Mouse (Mus musculus) kidney, embryonic 15.5 days (tissue): ENCODE results near the gene Galnt6. TPM values are rescaled to one million over a fixed set of nuclear protein-coding genes. Genes with fewer than 3 reads are reported as not detected.
A peak's percentile ranks its signal among the peaks of the same experiment; 100 is the strongest.

Experiments
- ATAC-seq: fragments of 200-750 bp; cut with Nextera tagmentation; replicated peaks from 2 replicates; pipeline ENCODE4 v1.8.0; 2017; ENCODE audit warnings: moderate TSS enrichment; ENCODE audit not compliant: low FRiP score
- H3K27ac ChIP-seq: fragments of 300-500 bp; sonication (generic); 2 replicates; pipeline ENCODE4 v1.5.1; 2015; ENCODE audit warnings: mild to moderate bottlenecking, inconsistent platforms
- H3K27me3 ChIP-seq: fragments of 300-500 bp; sonication (generic); 2 replicates; pipeline ENCODE4 v1.6.1; 2015; ENCODE audit warnings: inconsistent platforms
- H3K36me3 ChIP-seq: fragments of 300-500 bp; sonication (generic); 2 replicates; pipeline ENCODE4 v1.6.1; 2015; ENCODE audit warnings: inconsistent platforms
- H3K4me1 ChIP-seq: fragments of 300-500 bp; sonication (generic); 2 replicates; pipeline ENCODE4 v1.6.1; 2015; ENCODE audit warnings: inconsistent platforms
- H3K4me2 ChIP-seq: fragments of 300-500 bp; sonication (generic); 2 replicates; pipeline ENCODE4 v1.6.1; 2015; ENCODE audit warnings: moderate library complexity, mild to moderate bottlenecking, inconsistent platforms
- H3K4me3 ChIP-seq: fragments of 300-500 bp; sonication (generic); replicated peaks from 2 replicates; pipeline ENCODE4 v1.5.1; 2015; ENCODE audit warnings: mild to moderate bottlenecking, inconsistent platforms
- H3K9ac ChIP-seq: fragments of 300-500 bp; sonication (generic); 2 replicates; pipeline ENCODE4 v1.6.1; 2015; ENCODE audit warnings: mild to moderate bottlenecking, inconsistent platforms
- H3K9me3 ChIP-seq: fragments of 300-500 bp; sonication (generic); replicated peaks from 2 replicates; pipeline ENCODE4 v1.6.1; 2016; ENCODE audit warnings: inconsistent platforms
- WGBS: fragments of 180-500 bp; shearing (Covaris S2); methylation state at CpG from one replicate; pipeline ENCODE4 v1.1.7; 2015; ENCODE audit warnings: mixed read lengths; 5-methylcytosine and 5-hydroxymethylcytosine counted together
- polyA plus RNA-seq: library from polyadenylated mRNA; unstranded; fragments of >200 nt; fragmentation: Nextera tagmentation; extraction: Ambion mirVana; gene quantifications from 2 replicates; pipeline ENCODE4 v1.2.1, GENCODE M21; 2015

The Galnt6 gene
- polyA plus RNA-seq, 1 experiment from 2014 or later = 2.4 TPM

GRCm38 (mm10) chr15:100715399-100715993 lies 13.7 kb downstream of the Galnt6 start:
- WGBS = 75% methylated on average over 9 of the region's 9 CpGs
- no peak for ATAC-seq
- no peak overlapping the region for H3K4me2 ChIP-seq
- no peaks in the 10 kb centered on the region for H3K36me3 ChIP-seq
- no peak overlapping the region for H3K4me3 ChIP-seq
- no peak overlapping the region for H3K9ac ChIP-seq
- no peaks in the 10 kb centered on the region for H3K27me3 ChIP-seq
- H3K27ac ChIP-seq = no peak overlapping the region
- H3K4me1 ChIP-seq = peaks cover 15% of the 10 kb centered on the region
- H3K9me3 ChIP-seq = no peaks in the 10 kb centered on the region

DNA sequence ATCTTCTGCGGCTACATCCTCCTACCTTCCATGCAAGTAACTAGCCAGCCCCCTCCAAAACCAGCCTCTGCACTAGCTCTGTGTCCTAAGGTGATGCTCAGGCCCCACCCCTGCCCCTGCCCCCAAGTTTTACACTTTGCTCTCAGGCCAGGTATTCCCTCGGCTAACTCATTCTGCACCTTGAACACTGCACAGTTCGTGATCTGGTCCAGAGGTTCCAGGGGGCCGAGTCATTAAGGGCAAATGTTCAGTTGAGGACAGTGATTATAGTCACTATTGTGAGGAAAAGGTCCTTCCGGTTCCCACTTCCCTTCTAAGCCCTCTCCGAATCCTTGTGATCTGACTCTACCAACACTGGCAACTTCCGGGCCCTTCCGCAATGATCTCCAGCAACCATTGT lies 14.7 kb downstream of the Galnt6 start:
- no peaks in the 10 kb centered on the region for H3K36me3 ChIP-seq
- no peak for ATAC-seq
- H3K9me3 ChIP-seq = no peaks in the 10 kb centered on the region
- H3K4me2 ChIP-seq = no peak overlapping the region
- H3K27me3 ChIP-seq = no peaks in the 10 kb centered on the region
- no peak overlapping the region for H3K9ac ChIP-seq
- WGBS = 85% methylated on average over 8 of the region's 8 CpGs
- no peak overlapping the region for H3K4me3 ChIP-seq
- no peak overlapping the region for H3K27ac ChIP-seq
- peaks cover 20% of the 10 kb centered on the region for H3K4me1 ChIP-seq

DNA sequence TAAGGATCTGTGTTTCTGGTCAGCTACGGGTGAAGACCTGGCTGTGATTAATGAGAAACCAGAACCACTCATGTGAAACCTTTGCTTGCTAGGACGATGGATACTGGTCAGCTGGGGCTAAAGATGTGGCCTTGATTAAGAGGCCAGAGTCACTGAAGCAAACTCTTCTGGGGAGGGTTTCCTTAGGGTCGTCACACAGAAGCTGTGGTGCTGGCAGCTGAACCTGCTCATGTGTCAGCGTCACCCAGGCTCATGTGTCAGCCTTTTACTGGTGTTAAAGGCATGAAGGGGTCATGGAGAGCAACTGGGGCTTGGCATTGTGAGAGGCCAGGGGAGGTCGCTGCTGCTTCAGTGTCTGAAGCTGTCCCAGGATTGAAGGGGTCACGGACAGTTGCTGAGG lies 18.3 kb downstream of the Galnt6 start:
- H3K4me2 ChIP-seq = no peak overlapping the region
- H3K27ac ChIP-seq = peak overlapping the region; percentile 32; the same call in 1 of the 2 replicates
- no peaks in the 10 kb centered on the region for H3K36me3 ChIP-seq
- H3K27me3 ChIP-seq = no peaks in the 10 kb centered on the region
- H3K9ac ChIP-seq = no peak overlapping the region
- H3K4me3 ChIP-seq = no peak overlapping the region
- ATAC-seq = peak; percentile 74
- WGBS = 23% methylated on average over 6 of the region's 6 CpGs
- no peaks in the 10 kb centered on the region for H3K9me3 ChIP-seq
- H3K4me1 ChIP-seq = peaks cover 36% of the 10 kb centered on the region

DNA sequence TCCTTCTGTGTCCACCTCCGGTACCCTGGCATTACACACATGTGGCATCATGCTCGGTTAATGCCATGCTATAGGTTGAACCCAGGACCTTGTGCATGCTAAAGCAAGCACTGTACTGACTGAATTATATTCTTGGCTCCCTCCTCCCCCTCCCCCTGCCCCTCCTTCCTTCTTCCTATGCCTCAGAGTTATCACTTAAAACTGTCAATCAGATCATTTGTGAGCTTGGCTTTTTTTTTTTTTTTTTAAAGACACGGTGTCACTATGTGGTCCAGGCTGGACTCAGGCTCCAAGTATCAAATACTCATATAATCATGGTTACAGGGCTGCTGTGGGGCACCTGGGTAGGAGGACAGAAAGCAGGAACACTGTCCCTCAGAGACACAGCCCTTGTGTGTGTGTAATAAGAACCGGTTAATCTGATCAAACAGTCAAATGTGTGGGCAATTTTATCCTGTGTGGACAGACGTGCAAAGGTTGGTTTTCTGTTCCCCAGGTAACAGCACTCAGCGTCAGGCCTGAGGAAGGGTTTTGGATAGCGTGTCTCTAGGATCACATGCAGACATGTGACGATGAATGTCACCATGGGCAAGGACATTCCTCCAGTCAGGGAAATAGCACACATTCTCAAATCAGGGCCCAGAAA lies 20.6 kb downstream of the Galnt6 start:
- no peak for ATAC-seq
- Histone ChIP-seq H3K4me3 (no peak overlapping the region), H3K36me3 (no peaks in the 10 kb centered on the region), H3K27me3 (peaks cover 14% of the 10 kb centered on the region), H3K4me1 (peaks cover 43% of the 10 kb centered on the region), H3K9me3 (no peaks in the 10 kb centered on the region), H3K27ac (no peak overlapping the region), H3K4me2 (no peak overlapping the region), H3K9ac (no peak overlapping the region)
- 65% methylated on average over 8 of the region's 8 CpGs for WGBS

- 32% methylated on average over 8 of the region's 8 CpGs for WGBS
- H3K27me3 ChIP-seq = peaks cover 24% of the 10 kb centered on the region
- no peaks in the 10 kb centered on the region for H3K9me3 ChIP-seq
- H3K27ac ChIP-seq = peak overlapping the region; percentile 64
- no peak overlapping the region for H3K9ac ChIP-seq
- H3K4me2 ChIP-seq = no peak overlapping the region
- peaks cover 41% of the 10 kb centered on the region for H3K4me1 ChIP-seq
- no peak overlapping the region for H3K4me3 ChIP-seq
- ATAC-seq = no peak; the same call in 1 of the 2 replicates
- no peaks in the 10 kb centered on the region for H3K36me3 ChIP-seq
These were observed 22.9 kb downstream of the Galnt6 start for GRCm38 (mm10) chr15:100706226-100706625.

DNA sequence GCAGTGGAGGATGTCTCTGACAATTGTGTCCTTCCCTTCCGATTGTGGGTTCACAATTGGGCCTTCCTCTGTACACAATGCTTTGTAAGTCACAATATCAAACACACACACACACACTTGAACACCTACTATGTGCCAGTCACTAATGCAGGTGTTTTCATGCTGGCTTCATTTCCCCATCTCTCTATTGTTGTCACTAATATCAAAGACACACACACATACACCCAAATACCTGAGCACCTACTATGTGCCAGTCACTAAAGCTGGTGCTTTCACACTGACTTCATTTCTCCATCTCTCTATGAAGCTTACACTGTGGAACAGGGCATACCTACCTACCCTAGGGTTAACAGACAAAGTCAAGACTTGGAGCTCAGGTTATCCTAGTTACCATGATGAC lies 23.8 kb downstream of the Galnt6 start:
- no peak overlapping the region for H3K4me3 ChIP-seq
- 88% methylated on average over 1 of the region's 1 CpGs for WGBS
- H3K9me3 ChIP-seq = no peaks in the 10 kb centered on the region
- no peaks in the 10 kb centered on the region for H3K36me3 ChIP-seq
- ATAC-seq = no peak
- no peak overlapping the region for H3K4me2 ChIP-seq
- H3K27me3 ChIP-seq = peaks cover 24% of the 10 kb centered on the region
- peaks cover 33% of the 10 kb centered on the region for H3K4me1 ChIP-seq
- no peak overlapping the region for H3K27ac ChIP-seq
- no peak overlapping the region for H3K9ac ChIP-seq

DNA sequence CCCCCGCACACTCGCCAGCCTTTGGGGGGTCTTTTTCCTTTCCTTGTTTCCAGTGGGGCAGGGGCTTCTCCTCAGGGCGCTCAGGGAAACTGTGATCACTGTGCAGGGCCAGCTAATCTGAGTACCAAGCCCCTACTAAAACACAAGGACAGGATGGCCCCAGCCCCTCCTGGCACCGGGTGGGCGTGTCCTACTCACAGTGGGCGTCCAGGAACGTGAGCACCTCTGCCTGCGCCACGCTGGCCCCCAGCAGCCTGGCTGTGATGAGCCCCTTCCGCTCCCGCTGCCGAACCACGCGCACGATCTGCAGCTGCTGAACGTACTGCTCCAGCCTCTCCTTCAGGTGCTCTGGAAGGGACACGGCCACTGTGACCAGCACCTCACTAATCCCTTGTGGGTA lies 25.3 kb downstream of the Galnt6 start:
- Histone ChIP-seq H3K36me3 (no peaks in the 10 kb centered on the region), H3K4me2 (peak overlapping the region; percentile 53), H3K4me1 (peaks cover 29% of the 10 kb centered on the region), H3K9ac (no peak overlapping the region), H3K4me3 (peak overlapping the region; percentile 22), H3K9me3 (no peaks in the 10 kb centered on the region), H3K27me3 (peaks cover 24% of the 10 kb centered on the region), H3K27ac (no peak overlapping the region)
- peak; percentile 41; the same call in 1 of the 2 replicates for ATAC-seq
- 4% methylated on average over 17 of the region's 17 CpGs for WGBS

DNA sequence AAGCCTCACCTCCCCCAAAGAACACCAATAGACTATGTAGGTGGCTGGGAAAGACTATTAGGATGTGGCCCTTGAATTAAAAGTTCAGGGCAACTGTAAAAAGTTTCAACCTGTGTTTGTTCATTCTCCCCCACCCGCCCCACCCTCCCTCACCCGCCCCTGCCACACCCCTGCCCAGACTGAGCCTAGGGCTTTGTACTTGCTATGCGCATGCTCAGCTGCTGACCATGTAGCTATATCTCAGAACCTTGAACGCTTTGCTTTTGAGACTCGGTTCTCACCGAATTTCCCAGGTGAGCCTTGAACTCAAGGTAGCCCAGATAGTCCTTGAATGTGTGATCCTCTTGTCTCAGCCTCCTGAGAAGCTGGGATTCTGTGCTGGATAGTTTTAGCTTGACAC lies 27.3 kb downstream of the Galnt6 start:
- Histone ChIP-seq H3K4me2 (no peak overlapping the region), H3K27me3 (peaks cover 24% of the 10 kb centered on the region), H3K4me3 (no peak overlapping the region), H3K9me3 (no peaks in the 10 kb centered on the region), H3K27ac (no peak overlapping the region), H3K36me3 (no peaks in the 10 kb centered on the region), H3K4me1 (peaks cover 27% of the 10 kb centered on the region), H3K9ac (no peak overlapping the region)
- no peak for ATAC-seq
- WGBS = 80% methylated on average over 6 of the region's 6 CpGs

GRCm38 (mm10) chr15:100701108-100701507 lies 28.1 kb downstream of the Galnt6 start:
- peaks cover 20% of the 10 kb centered on the region for H3K4me1 ChIP-seq
- H3K36me3 ChIP-seq = no peaks in the 10 kb centered on the region
- H3K27me3 ChIP-seq = peaks cover 24% of the 10 kb centered on the region
- WGBS = 69% methylated on average over 10 of the region's 10 CpGs
- H3K9ac ChIP-seq = no peak overlapping the region
- H3K4me2 ChIP-seq = no peak overlapping the region
- no peak overlapping the region for H3K27ac ChIP-seq
- ATAC-seq = no peak
- H3K9me3 ChIP-seq = no peaks in the 10 kb centered on the region
- no peak overlapping the region for H3K4me3 ChIP-seq

- H3K4me3 ChIP-seq = no peak overlapping the region
- H3K27me3 ChIP-seq = peaks cover 24% of the 10 kb centered on the region
- no peak overlapping the region for H3K4me2 ChIP-seq
- peaks cover 15% of the 10 kb centered on the region for H3K4me1 ChIP-seq
- H3K9ac ChIP-seq = no peak overlapping the region
- ATAC-seq = no peak
- no peak overlapping the region for H3K27ac ChIP-seq
- no peaks in the 10 kb centered on the region for H3K36me3 ChIP-seq
- 76% methylated on average over 5 of the region's 5 CpGs for WGBS
- H3K9me3 ChIP-seq = no peaks in the 10 kb centered on the region
These were observed 28.8 kb downstream of the Galnt6 start for GRCm38 (mm10) chr15:100700424-100700823.

GRCm38 (mm10) chr15:100699386-100699785 lies 29.8 kb downstream of the Galnt6 start:
- Histone ChIP-seq H3K27me3 (peaks cover 18% of the 10 kb centered on the region), H3K4me1 (peaks cover 15% of the 10 kb centered on the region), H3K9me3 (no peaks in the 10 kb centered on the region), H3K27ac (no peak overlapping the region), H3K9ac (no peak overlapping the region), H3K36me3 (no peaks in the 10 kb centered on the region), H3K4me2 (no peak overlapping the region), H3K4me3 (no peak overlapping the region)
- 66% methylated on average over 6 of the region's 6 CpGs for WGBS
- ATAC-seq = no peak

GRCm38 (mm10) chr15:100698078-100698477 lies 31.1 kb downstream of the Galnt6 start:
- no peaks in the 10 kb centered on the region for H3K36me3 ChIP-seq
- H3K4me1 ChIP-seq = 0 out of 2 replicates have a peak, but pooled peaks cover 3% of the 10 kb centered on the region
- H3K9ac ChIP-seq = no peak overlapping the region
- H3K4me3 ChIP-seq = no peak overlapping the region
- peaks cover 5% of the 10 kb centered on the region for H3K27me3 ChIP-seq
- no peaks in the 10 kb centered on the region for H3K9me3 ChIP-seq
- no peak overlapping the region for H3K4me2 ChIP-seq
- H3K27ac ChIP-seq = no peak overlapping the region
- 50% methylated on average over 10 of the region's 10 CpGs for WGBS
- peak; percentile 29; the same call in 1 of the 2 replicates for ATAC-seq
